Mouse (Mus musculus) heart, postnatal 0 days (tissue): ENCODE results near the gene Zgrf1. TPM values are rescaled to one million over a fixed set of nuclear protein-coding genes. Genes with fewer than 3 reads are reported as not detected.

Experiments used
- ATAC-seq: fragments of 200-750 bp; cut with Nextera tagmentation; 2 replicates; pipeline ENCODE4 v1.8.0; 2017; ENCODE audit warnings: low read depth, moderate number of reproducible peaks, moderate library complexity; ENCODE audit not compliant: insufficient read depth
- DNase-seq: peaks from one replicate; pipeline ENCODE4 v3.0.0-alpha.2; 2016; ENCODE audit warnings: low spot score
- H3K27ac ChIP-seq: fragments of 300-500 bp; sonication (generic); 2 replicates; pipeline ENCODE4 v1.5.1; 2014; ENCODE audit warnings: low read depth, mild to moderate bottlenecking
- H3K27me3 ChIP-seq: fragments of 300-500 bp; sonication (generic); 2 replicates; pipeline ENCODE4 v1.6.1; 2014; ENCODE audit warnings: low read length, mixed read lengths; ENCODE audit not compliant: control insufficient read depth, insufficient read depth
- H3K36me3 ChIP-seq: fragments of 300-500 bp; sonication (generic); replicated peaks from 2 replicates; pipeline ENCODE4 v1.6.1; 2014; ENCODE audit warnings: low read length, mixed read lengths; ENCODE audit not compliant: control insufficient read depth, insufficient read depth
- H3K4me1 ChIP-seq: fragments of 300-500 bp; sonication (generic); 2 replicates; pipeline ENCODE4 v1.6.1; 2014; ENCODE audit warnings: antibody characterized with exemption; ENCODE audit not compliant: control insufficient read depth, insufficient read depth
- H3K4me2 ChIP-seq: fragments of 300-500 bp; sonication (generic); 2 replicates; pipeline ENCODE4 v1.6.1; 2014; ENCODE audit warnings: low read depth, mild to moderate bottlenecking, low read length, moderate library complexity
- H3K4me3 ChIP-seq: fragments of 300-500 bp; sonication (generic); 2 replicates; pipeline ENCODE4 v1.5.1; 2014; ENCODE audit warnings: low read depth, low read length
- H3K9ac ChIP-seq: fragments of 300-500 bp; sonication (generic); replicated peaks from 2 replicates; pipeline ENCODE4 v1.6.1; 2014; ENCODE audit warnings: low read depth, low read length, mixed read lengths
- H3K9me3 ChIP-seq: fragments of 300-500 bp; sonication (generic); replicated peaks from 2 replicates; pipeline ENCODE4 v1.6.1; 2016; ENCODE audit warnings: low read length; ENCODE audit not compliant: control insufficient read depth
- CTCF ChIP-seq: IDR thresholded peaks from 2 replicates; pipeline ENCODE4 v1.5.1; 2016; ENCODE audit warnings: antibody characterized with exemption, control low read depth, low read depth
- EP300 ChIP-seq: IDR thresholded peaks from 2 replicates; pipeline ENCODE4 v1.6.1; 2016; ENCODE audit warnings: antibody characterized with exemption, low read depth
- WGBS: fragments of 180-500 bp; shearing (Covaris S2); extraction: QIAGEN DNeasy Blood & Tissue Kit; methylation state at CpG from one replicate; pipeline ENCODE4 v1.1.7; 2014; 5-methylcytosine and 5-hydroxymethylcytosine counted together
- polyA plus RNA-seq: library from polyadenylated mRNA; unstranded; fragments of >200 nt; fragmentation: Nextera tagmentation; extraction: Ambion mirVana; gene quantifications from 2 replicates; pipeline ENCODE4 v1.2.1, GENCODE M21; 2015
- total RNA-seq: library from RNA; depleted of rRNA; stranded (reverse); fragments of >200 nt; gene quantifications from 2 replicates; pipeline ENCODE4 v1.2.3, GENCODE M21; 2014; ENCODE audit warnings: low replicate concordance

Gene Zgrf1
- total and polyA plus RNA-seq, 2 experiments from 2014 or later: 2.3 to 6.4 TPM

DNA sequence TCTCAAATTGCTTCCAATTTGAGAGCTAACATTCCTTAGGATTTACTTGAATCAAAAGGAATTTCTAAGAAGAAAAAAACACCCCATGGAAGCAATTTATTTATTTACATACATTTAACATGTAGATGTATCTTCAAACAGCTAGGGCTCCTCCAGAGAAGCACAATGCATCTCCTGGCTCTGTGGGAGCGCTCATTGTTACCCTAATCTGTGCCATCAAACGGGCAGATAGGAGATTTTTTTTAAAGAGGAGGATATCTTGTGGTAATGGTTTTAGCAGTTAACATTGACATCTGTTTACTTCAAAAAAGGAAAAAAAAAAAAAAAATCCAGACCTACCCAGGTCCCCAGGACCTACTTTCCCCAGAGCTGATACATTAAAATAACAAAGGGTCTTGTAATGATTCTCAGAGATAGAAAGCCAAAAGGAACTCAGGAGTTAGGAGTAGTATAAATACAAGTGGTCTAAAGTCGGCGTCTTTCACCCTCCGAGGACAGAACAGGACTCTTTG, 8.6 kb upstream of the Zgrf1 start:
- ATAC-seq: no peak
- no peak for DNase-seq
- Histone ChIP-seq H3K27me3 (no peaks in the 10 kb centered on the region), H3K36me3 (peaks cover 56% of the 10 kb centered on the region), H3K4me1 (no peaks in the 10 kb centered on the region), H3K4me3 (no peak overlapping the region), H3K4me2 (no peak overlapping the region), H3K27ac (no peak overlapping the region), H3K9ac (no peak overlapping the region), H3K9me3 (no peaks in the 10 kb centered on the region)
- WGBS: 37% methylated on average over 5 of the region's 5 CpGs
- TF ChIP-seq CTCF (no peak), EP300 (no peak)

DNA sequence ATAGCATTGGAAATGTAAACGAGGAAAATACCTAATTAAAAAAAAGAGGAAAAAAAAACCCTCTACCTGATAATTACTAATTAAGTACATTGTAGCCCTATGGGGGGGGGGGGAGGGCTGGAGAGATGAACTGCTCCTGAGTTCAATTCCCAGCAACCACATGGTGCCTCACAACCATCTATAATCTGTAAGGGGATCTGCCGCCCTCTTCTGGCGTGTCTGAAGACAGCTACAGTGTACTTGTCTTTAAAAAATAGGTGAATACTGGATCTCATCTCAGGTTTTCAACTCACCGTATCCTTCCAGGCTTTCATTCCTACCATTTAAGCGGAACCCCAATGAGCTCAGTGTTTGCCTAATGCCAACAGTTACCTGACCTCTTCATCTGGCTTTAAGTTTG, 5.4 kb upstream of the Zgrf1 start:
- H3K9ac ChIP-seq: no peak overlapping the region
- H3K4me1 ChIP-seq: no peaks in the 10 kb centered on the region
- TF ChIP-seq EP300: no peak
- peak; percentile 55 for TF ChIP-seq CTCF
- no peaks in the 10 kb centered on the region for H3K27me3 ChIP-seq
- DNase-seq (no peak), ATAC-seq (no peak)
- H3K4me3 ChIP-seq: no peak overlapping the region
- no peak overlapping the region for H3K27ac ChIP-seq
- peaks cover 36% of the 10 kb centered on the region for H3K36me3 ChIP-seq
- H3K9me3 ChIP-seq: no peaks in the 10 kb centered on the region
- 56% methylated on average over 5 of the region's 5 CpGs for WGBS
- H3K4me2 ChIP-seq: no peak overlapping the region

DNA sequence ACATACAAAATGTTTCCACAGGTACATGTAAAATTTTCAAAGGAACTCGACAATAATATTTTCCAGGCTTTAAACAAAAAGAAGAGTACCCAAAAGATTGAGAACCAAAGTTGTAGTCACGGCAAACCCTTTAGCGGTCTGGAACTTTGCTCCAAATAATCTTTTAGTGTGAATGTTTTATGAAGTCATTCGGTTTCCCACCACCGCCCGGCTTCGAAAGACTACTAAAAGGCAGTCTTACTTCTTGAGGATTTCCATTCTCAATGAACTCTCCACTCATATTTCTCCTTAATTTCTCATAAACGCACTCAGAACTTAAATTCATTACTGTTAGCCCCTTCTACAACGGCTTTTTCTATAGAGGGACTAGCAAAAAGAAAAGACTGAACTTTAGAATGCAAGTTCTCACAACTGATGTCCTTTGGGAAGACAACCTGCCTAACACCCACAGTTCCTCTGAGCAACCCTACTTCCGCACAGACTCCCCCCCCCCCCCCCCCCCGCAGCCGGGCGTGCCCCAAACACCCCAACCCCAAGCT, 786 bp upstream of the Zgrf1 start:
- ATAC-seq (no peak), DNase-seq (no peak)
- TF ChIP-seq CTCF: no peak
- no peak for TF ChIP-seq EP300
- H3K27me3 ChIP-seq: no peaks in the 10 kb centered on the region
- H3K4me1 ChIP-seq: peaks cover 8% of the 10 kb centered on the region
- peak overlapping the region; percentile 88 for H3K27ac ChIP-seq
- no peaks in the 10 kb centered on the region for H3K9me3 ChIP-seq
- peak overlapping the region; percentile 66 for H3K4me2 ChIP-seq
- WGBS: 4% methylated on average over 10 of the region's 13 CpGs
- H3K4me3 ChIP-seq: peak overlapping the region; percentile 62
- peaks cover 18% of the 10 kb centered on the region for H3K36me3 ChIP-seq
- peak overlapping the region; percentile 67 for H3K9ac ChIP-seq

DNA sequence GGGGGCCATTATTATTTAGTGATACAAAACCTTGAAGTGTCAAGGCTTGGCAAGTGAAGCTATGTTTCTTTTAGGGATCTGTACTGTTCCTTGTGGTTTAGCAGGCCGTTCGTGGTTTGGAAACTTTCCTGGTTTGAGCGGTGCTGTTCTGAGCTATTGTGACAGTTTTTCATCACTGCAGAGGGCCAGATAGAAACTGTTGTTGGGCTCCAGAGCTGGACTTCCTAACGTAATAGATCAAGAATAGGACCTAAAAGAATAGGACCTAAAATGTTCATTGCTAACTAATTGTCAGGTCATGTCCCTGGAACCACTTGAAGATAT, 393 bp downstream of the Zgrf1 start:
- Histone ChIP-seq H3K9ac (peak overlapping the region; percentile 67; the same call in 1 of the 2 replicates), H3K27me3 (no peaks in the 10 kb centered on the region), H3K4me2 (peak overlapping the region; percentile 76), H3K27ac (peak overlapping the region; percentile 43; the same call in 1 of the 2 replicates), H3K9me3 (no peaks in the 10 kb centered on the region), H3K4me1 (peaks cover 8% of the 10 kb centered on the region), H3K36me3 (peaks cover 18% of the 10 kb centered on the region), H3K4me3 (peak overlapping the region; percentile 62)
- DNase-seq (no peak), ATAC-seq (no peak)
- TF ChIP-seq EP300 (no peak), CTCF (no peak)
- under 1% methylated on average over 4 of the region's 4 CpGs for WGBS

DNA sequence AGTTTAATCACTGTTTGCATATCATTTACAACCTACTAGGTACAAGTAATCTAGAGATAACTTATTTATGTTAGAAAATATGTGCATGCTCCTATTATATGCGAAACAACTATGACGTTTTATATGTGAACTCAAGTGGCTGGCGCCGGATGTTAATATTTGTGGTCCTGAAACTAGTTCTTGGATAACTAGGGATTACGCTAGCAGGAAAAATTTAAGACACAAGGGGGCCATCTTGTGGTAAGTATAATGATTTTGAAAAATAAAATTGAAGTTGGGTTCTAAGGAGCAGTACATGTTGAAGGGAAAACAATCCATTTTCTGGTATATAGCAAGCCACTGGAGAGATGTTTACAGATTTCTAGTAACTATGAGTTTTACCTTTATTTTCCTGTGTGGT, 1.4 kb downstream of the Zgrf1 start:
- no peak for ATAC-seq
- TF ChIP-seq EP300: no peak
- peak; percentile 38 for TF ChIP-seq CTCF
- no peak overlapping the region for H3K4me3 ChIP-seq

DNA sequence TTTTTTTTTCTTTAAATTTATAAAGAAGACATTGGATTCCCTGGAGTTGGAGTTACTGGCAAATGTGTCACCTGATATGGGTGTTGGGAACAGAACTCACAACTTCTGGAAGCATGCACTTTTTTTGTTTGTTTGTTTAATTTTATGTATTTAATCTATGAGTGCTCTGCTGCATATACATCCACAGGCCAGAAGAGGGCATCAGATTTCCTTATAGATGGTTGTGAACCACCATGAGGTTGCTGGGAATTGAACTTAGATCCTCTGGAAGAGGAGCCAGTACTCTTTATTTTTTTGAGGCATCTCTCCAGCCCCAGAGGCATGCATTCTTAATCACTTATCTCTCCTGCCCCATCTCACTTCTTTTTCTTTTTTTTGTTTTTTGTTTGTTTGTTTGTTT, 4.9 kb downstream of the Zgrf1 start:
- no peaks in the 10 kb centered on the region for H3K27me3 ChIP-seq
- no peak for ATAC-seq
- H3K4me2 ChIP-seq: no peak overlapping the region
- TF ChIP-seq CTCF: no peak
- TF ChIP-seq EP300: no peak
- H3K9me3 ChIP-seq: no peaks in the 10 kb centered on the region
- no peak overlapping the region for H3K9ac ChIP-seq
- no peak overlapping the region for H3K4me3 ChIP-seq
- H3K27ac ChIP-seq: no peak overlapping the region
- DNase-seq: no peak
- H3K4me1 ChIP-seq: peaks cover 8% of the 10 kb centered on the region
- peaks cover 47% of the 10 kb centered on the region for H3K36me3 ChIP-seq

More for the DNA sequence above, 1.4 kb downstream of the Zgrf1 start:
- Histone ChIP-seq H3K4me2 (peak overlapping the region; percentile 76; the same call in 1 of the 2 replicates), H3K9me3 (no peaks in the 10 kb centered on the region), H3K27me3 (no peaks in the 10 kb centered on the region), H3K27ac (no peak overlapping the region), H3K4me1 (peaks cover 8% of the 10 kb centered on the region), H3K9ac (no peak overlapping the region), H3K36me3 (peaks cover 19% of the 10 kb centered on the region)
- WGBS: 35% methylated on average over 5 of the region's 5 CpGs
- DNase-seq: no peak
